Mouse (Mus musculus) thymus, adult 2 months (tissue): ENCODE data around the gene Lyst. TPM values are rescaled to one million over a fixed set of nuclear protein-coding genes. Genes with fewer than 3 reads are reported as not detected.

Source experiments
- DNase-seq: peaks from one replicate; pipeline ENCODE4 v3.0.0; 2021
- H3K27ac ChIP-seq: fragments of 200-500 bp; 2 replicates; pipeline ENCODE4 v1.5.1; 2012; ENCODE audit warnings: low read length, control low read depth; ENCODE audit not compliant: control insufficient read depth, insufficient read depth
- H3K27me3 ChIP-seq: fragments of 200-500 bp; 2 replicates; pipeline ENCODE4 v1.6.1; 2012; ENCODE audit warnings: mild to moderate bottlenecking, low read length, moderate library complexity, mixed read lengths; ENCODE audit not compliant: control insufficient read depth, insufficient read depth
- H3K36me3 ChIP-seq: fragments of 200-500 bp; 2 replicates; pipeline ENCODE4 v1.6.1; 2012; ENCODE audit warnings: mild to moderate bottlenecking, low read length, moderate library complexity; ENCODE audit not compliant: control insufficient read depth, insufficient read depth
- H3K4me1 ChIP-seq: fragments of 200-500 bp; replicated peaks from 2 replicates; pipeline ENCODE4 v1.6.1; 2012; ENCODE audit warnings: low read length; ENCODE audit not compliant: control insufficient read depth, insufficient read depth
- H3K4me3 ChIP-seq: fragments of 200-500 bp; 2 replicates; pipeline ENCODE4 v1.5.1; 2012; ENCODE audit warnings: mild to moderate bottlenecking, low read length, control low read depth, moderate library complexity; ENCODE audit not compliant: control insufficient read depth, insufficient read depth
- CTCF ChIP-seq: fragments of 200-500 bp; IDR thresholded peaks from 2 replicates; pipeline ENCODE4 v1.5.1; 2012; ENCODE audit warnings: mild to moderate bottlenecking, control low read depth, low read length, moderate library complexity, borderline replicate concordance; ENCODE audit not compliant: control insufficient read depth, poor library complexity, insufficient read depth; ENCODE audit errors: extremely low read depth
- POLR2A ChIP-seq: fragments of 200-500 bp; IDR thresholded peaks from 2 replicates; pipeline ENCODE4 v1.6.1; 2012; ENCODE audit warnings: mild to moderate bottlenecking, low read length, control low read depth, moderate library complexity; ENCODE audit not compliant: control insufficient read depth, poor library complexity, insufficient read depth; ENCODE audit errors: extremely low read depth
- WGBS: fragments of 180-500 bp; shearing (Covaris S2); methylation state at CpG from one replicate; pipeline ENCODE4 v1.1.7; 2018; 5-methylcytosine and 5-hydroxymethylcytosine counted together
- polyA plus RNA-seq: library from polyadenylated mRNA; depleted of rRNA; stranded (reverse); fragments of >200 nt; gene quantifications from 2 replicates; pipeline ENCODE4 v1.2.3, GENCODE M21; 2012

The Lyst gene
- polyA plus RNA-seq, 1 experiment = 31.1 TPM

DNA sequence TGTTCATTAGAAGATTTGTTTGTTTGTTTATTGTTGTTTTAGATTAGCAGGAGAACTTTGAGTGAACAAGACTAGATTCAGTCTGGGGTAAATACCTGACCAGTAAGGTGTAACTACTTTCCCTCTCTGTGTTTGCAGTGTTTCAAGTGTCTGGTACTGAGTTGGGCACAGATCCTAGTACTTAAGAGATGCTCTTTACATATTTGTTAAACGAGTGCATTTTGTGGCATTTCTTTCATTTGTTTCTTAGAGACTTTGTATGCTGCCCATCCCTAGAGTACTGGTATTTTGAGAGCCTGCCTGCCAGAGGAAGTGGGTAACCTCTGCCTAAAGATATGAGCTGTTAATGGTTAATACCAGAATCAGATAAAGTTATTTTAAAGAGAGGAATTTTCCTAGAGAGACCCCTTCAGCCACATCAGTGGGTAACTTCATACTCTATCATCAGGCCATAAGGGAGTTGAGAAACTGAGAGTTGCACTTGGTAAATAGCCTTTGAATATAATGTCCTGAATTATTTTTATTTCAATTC is 2.5 kb upstream of the Lyst start:
- WGBS = 6% methylated on average over 1 of the region's 1 CpGs
- Histone ChIP-seq H3K27me3 (no peaks in the 10 kb centered on the region), H3K27ac (no peak overlapping the region), H3K36me3 (no peaks in the 10 kb centered on the region), H3K4me3 (no peak overlapping the region), H3K4me1 (peaks cover 6% of the 10 kb centered on the region)
- TF ChIP-seq CTCF (no peak), POLR2A (no peak)
- no peak for DNase-seq

DNA sequence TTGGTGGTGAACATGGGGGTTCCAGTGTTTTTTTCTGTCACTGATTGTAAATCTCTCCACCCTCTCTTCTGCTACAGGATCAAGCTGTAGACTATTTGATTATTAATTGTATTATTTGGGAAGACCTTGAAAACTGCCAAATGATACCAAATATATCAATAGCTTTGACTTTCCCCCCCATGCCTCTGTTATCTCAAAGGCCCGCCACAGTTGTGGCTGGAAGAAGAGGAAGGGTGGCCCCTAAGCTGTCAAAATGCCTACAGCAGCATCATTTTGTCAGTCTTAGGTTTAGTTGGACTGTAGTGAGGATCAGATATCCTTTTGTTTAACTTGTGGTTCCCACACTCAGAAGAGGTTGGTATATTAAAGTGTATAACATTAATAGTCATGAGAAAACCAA is 1.7 kb upstream of the Lyst start:
- 82% methylated on average over 1 of the region's 1 CpGs for WGBS
- no peak overlapping the region for H3K27ac ChIP-seq

DNA sequence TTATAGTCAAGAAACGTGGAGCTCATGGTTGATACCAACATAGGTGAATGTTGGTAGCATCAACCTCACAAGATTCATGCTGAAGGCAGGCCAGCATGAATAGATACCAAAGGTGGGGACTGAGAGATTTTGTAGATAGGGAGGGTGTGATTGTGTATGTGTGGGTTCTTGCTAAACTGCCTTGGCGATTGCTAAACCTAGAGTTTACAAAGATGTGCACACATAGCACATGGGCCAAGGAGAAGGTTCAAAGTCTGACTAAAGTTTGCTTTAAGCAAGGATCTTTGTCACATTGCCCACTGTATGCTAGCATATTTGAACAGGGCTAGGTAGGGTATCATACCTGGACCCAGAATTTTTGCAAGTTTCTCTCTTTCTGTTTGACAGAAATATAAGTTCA is 1.2 kb upstream of the Lyst start:
- TF ChIP-seq CTCF = no peak
- no peak for TF ChIP-seq POLR2A
- H3K27ac ChIP-seq = no peak overlapping the region
- H3K27me3 ChIP-seq = no peaks in the 10 kb centered on the region
- DNase-seq = no peak
- no peak overlapping the region for H3K4me3 ChIP-seq
- 95% methylated on average over 2 of the region's 2 CpGs for WGBS
- no peaks in the 10 kb centered on the region for H3K36me3 ChIP-seq
- H3K4me1 ChIP-seq = peaks cover 3% of the 10 kb centered on the region; the same call in 1 of the 2 replicates

More for the DNA sequence above, 1.7 kb upstream of the Lyst start:
- no peak for DNase-seq
- TF ChIP-seq CTCF (no peak), POLR2A (no peak)
- H3K4me3 ChIP-seq = no peak overlapping the region
- no peaks in the 10 kb centered on the region for H3K27me3 ChIP-seq
- H3K4me1 ChIP-seq = peaks cover 3% of the 10 kb centered on the region; the same call in 1 of the 2 replicates
- no peaks in the 10 kb centered on the region for H3K36me3 ChIP-seq

DNA sequence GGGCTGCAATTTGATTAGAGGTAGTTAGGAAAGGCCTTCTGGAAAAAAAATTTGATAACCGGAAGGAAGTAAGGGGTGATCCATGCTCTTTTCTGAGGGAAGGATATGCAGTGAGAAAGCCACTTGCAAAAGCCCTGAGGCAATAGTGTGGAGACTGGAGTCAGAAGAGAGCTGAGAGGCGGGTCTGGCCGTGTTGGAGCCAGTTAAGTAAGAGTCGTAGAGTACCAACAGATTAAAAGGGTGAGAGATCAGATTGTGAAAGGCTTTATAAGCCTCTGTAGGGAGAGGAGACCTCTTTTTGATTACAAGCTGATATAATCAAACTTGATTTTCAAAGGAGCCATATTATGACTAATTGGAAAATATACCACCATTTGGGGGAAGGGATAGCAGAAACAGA is 1.7 kb downstream of the Lyst start:
- no peak overlapping the region for H3K4me3 ChIP-seq
- TF ChIP-seq CTCF (no peak), POLR2A (no peak)
- no peak for DNase-seq
- H3K4me1 ChIP-seq = peaks cover 5% of the 10 kb centered on the region; the same call in 1 of the 2 replicates
- no peak overlapping the region for H3K27ac ChIP-seq
- 83% methylated on average over 4 of the region's 4 CpGs for WGBS
- H3K27me3 ChIP-seq = no peaks in the 10 kb centered on the region
- no peaks in the 10 kb centered on the region for H3K36me3 ChIP-seq

DNA sequence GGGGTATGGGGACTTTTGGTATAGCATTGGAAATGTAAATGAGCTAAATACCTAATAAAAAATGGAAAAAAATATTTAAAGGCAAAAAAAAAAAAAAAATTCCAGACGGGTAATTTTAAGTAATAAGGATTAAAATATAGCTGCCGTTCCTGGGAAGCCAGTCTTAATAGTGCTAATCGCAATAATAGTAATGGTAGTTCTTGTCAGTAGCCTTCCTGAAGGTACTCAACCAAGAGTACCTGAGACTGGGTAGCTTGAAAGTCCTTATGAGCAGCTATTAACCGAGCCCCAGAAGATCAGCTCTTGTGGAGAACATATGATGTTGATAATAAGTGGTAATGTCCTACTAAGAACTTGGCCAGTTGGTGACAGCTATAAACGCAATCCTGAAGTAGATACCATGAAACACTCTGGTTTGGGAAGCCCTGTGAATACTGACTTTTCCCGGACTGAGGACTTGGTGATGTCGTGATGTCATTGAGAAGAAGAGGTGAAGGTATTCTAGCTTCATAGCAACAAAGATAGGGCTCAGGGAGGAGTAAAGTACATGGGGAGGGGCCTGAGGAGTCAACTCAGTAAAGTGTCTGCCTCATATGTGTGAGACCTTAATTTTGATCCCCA is 6.3 kb downstream of the Lyst start:
- WGBS = 94% methylated on average over 7 of the region's 7 CpGs
- no peak overlapping the region for H3K4me3 ChIP-seq
- H3K36me3 ChIP-seq = no peaks in the 10 kb centered on the region
- H3K27me3 ChIP-seq = no peaks in the 10 kb centered on the region
- no peak for DNase-seq
- peaks cover 6% of the 10 kb centered on the region; the same call in 1 of the 2 replicates for H3K4me1 ChIP-seq
- H3K27ac ChIP-seq = no peak overlapping the region
- TF ChIP-seq POLR2A (no peak), CTCF (no peak)

DNA sequence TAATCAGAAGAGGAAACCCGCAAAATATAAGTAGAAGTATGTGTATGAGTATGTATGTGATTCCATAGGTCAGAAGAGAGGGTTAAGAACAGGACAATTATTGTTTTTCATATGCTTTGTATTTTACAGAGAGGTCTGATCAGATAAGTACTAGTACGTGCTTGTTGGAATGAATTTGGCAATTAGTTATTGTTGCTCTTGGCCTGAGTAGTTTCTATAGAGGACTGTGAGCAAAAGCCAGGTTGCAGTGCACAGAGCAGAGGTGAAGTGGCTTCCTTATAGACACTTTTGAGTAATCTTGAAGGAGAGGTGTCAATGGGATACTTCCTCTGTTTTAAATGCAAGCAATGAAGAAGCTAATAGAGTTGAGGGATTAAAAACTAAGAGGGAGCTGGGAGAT is 7.7 kb downstream of the Lyst start:
- WGBS = 95% methylated on average over 2 of the region's 2 CpGs
- Histone ChIP-seq H3K4me1 (peaks cover 4% of the 10 kb centered on the region; the same call in 1 of the 2 replicates), H3K27me3 (no peaks in the 10 kb centered on the region), H3K4me3 (no peak overlapping the region), H3K36me3 (no peaks in the 10 kb centered on the region), H3K27ac (no peak overlapping the region)
- DNase-seq = no peak
- TF ChIP-seq POLR2A (no peak), CTCF (no peak)

DNA sequence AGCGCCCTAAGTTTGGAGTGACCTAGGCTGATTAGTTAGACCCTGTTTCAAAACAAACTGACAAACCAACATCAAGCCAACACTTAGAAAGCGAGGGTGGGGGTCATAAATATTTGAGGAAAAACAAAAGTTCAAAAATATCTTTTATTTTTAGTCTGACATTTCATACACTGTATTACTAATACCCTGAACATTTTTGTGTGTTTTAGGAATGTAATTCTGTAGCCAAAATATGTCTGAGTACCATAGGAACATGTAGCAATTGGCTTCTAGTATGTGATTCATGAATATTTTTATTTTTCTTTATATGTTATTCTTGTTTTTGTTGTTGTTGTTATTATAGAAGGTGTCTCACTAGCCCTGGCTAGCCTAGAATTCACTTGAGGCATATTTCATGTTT is 11.2 kb downstream of the Lyst start:
- TF ChIP-seq CTCF (no peak), POLR2A (no peak)
- no peak overlapping the region for H3K4me3 ChIP-seq
- 96% methylated on average over 2 of the region's 2 CpGs for WGBS

More for the DNA sequence above, 11.2 kb downstream of the Lyst start:
- H3K27ac ChIP-seq = no peak overlapping the region
- no peak for DNase-seq
- H3K36me3 ChIP-seq = no peaks in the 10 kb centered on the region
- H3K27me3 ChIP-seq = no peaks in the 10 kb centered on the region
- peaks cover 2% of the 10 kb centered on the region; the same call in 1 of the 2 replicates for H3K4me1 ChIP-seq
